Mouse (Mus musculus) ovary, postnatal 36 days (tissue): ENCODE measurements around the gene Slc13a5.
A peak's percentile ranks its signal among the peaks of the same experiment; 100 is the strongest.

Experiments used
- DNase-seq: peaks from one replicate; pipeline ENCODE4 v3.0.0; 2022; ENCODE audit warnings: low spot score, mixed read lengths

Slc13a5 gene

GRCm38 (mm10) chr11:72265483-72265882 lies 1.5 kb downstream of the Slc13a5 start:
- DNase-seq, result peak; percentile 42

GRCm38 (mm10) chr11:72256441-72256840 lies 10.6 kb downstream of the Slc13a5 start:
- DNase-seq, result no peak

GRCm38 (mm10) chr11:72255629-72256028 lies 11.4 kb downstream of the Slc13a5 start:
- DNase-seq, result no peak

DNA sequence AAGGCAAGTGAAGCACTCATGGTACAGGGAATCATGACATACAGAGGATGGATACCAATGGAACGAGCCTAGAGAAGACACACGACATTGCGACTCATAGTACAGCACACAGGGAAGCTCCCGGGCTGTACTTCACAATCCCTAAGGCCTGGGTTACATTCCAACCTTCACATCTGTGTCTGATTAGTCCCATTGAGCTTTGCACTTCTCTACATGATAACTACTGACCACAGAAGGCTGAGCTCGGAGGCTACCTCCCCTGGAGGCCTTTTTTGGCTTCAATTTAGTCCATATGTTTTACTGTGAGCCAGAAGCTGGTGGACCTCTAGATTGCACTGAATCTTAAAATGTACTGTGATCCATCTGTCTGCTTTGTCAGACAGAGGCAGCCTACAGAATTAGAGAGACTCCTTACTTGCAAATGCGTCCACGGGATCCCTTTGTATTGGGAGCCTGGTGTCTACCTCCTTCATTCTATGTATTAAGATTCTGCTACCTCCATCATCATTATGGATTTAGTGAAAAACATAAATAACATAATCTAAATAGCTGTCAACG lies 21.7 kb downstream of the Slc13a5 start:
- no peak for DNase-seq

- no peak for DNase-seq
Measured at GRCm38 (mm10) chr11:72240062-72240860, 26.8 kb downstream of the Slc13a5 start.

GRCm38 (mm10) chr11:72234013-72234412 lies 33.0 kb downstream of the Slc13a5 start:
- DNase-seq, result peak; percentile 38

DNA sequence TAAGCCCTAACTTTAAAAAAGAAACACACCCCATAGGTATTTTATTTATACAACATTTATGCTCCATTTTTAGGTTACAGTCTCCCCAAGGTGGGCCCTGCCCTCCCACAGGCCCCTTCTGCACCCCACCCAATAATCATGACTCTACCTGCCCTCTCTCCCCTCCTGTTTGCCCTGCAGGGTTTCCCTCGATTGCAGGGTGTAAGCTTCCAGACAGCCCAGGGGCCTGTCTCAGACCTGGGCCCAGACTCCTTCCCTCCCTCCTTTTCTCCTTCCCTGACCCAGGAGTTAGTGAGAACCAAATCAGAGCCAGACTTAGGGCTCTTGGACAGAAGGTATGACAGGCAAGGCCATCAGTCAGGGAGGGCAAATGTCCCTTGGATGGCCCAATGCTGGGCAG lies 34.0 kb downstream of the Slc13a5 start:
- no peak for DNase-seq

DNA sequence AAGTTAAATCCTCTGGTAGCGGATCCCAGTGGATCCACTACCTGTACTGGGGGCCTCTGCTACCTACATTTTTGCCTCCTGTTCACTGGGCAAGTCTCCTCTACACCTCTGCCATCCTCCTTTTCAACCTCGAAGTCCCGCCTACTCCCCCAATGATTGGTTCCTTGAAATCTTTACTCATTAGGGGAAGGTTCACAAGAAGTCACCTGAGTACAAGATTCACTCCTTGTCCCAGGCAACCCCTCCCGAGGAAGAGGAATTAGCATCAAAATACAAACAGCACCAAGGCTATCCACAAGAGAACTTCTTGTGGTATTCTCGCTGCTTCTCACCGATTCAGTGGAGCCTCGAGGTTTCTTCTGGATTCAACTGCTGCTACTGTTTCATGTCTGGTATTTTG lies 35.0 kb downstream of the Slc13a5 start:
- DNase-seq, result no peak

DNA sequence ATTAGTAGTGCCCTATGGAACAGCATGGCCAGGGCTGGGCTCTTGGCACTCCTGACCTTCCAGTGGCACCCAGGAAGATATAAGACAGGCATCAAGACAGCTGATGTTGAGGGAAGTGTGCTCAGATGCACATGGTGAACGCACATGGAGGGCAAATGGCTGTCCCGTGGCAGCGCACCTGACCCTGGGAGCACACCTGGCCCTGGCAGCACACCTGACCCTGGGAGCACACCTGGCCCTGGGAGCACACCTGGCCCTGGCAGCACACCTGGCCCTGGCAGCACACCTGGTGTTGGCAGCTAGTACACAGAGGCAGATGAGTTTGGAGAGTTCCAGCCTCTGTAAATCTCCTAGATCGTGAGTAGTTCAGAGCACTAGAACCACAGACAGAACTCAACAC lies 38.5 kb downstream of the Slc13a5 start:
- no peak for DNase-seq

- DNase-seq, result no peak
Measured at GRCm38 (mm10) chr11:72226901-72227300, 40.1 kb downstream of the Slc13a5 start.

- DNase-seq, result no peak
Measured at GRCm38 (mm10) chr11:72226020-72226791, 40.8 kb downstream of the Slc13a5 start.

GRCm38 (mm10) chr11:72224865-72225264 lies 42.2 kb downstream of the Slc13a5 start:
- DNase-seq, result peak; percentile 74

- no peak for DNase-seq
Measured at GRCm38 (mm10) chr11:72223414-72223813, 43.6 kb downstream of the Slc13a5 start.

DNA sequence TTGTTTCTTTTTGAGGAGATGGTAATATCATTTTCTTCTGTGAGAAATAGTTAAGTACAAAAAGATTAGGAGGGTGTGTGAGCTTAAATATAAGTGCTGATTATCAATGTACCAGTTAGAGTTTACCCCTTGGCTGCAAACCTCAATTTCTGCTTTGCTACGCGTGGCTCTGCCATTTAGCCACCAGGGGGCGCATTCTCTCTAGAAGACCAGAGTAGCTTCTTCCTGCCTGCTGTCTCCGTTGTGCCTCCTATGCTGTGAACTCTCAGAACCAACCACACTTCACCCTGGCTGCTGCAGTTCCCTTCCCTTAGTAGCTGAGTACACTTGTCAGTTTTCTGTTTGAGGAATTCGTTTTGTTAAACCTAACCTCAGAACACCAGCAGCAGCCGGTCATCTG lies 45.7 kb downstream of the Slc13a5 start:
- DNase-seq, result peak; percentile 50

DNA sequence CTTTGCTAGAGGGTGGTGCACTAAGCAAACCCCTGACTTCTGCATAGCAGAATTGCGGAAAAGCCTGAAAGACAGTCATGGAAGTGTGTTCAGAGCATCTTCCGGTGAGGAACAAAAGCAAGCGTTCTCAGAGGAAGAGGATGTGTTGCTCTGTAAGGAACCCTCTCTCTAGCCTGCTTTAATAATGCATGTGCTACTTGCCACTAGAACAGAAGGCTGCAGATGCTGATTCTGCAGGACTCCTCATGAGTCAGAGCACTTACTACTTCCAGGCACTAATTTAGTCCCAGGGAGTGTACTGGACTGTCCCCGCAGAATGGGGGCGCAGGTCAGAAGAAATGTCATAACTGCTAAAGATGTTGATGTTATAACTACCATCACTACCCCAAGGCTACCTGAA lies 49.9 kb downstream of the Slc13a5 start:
- DNase-seq, result no peak

- peak; percentile 76 for DNase-seq
Measured at GRCm38 (mm10) chr11:72215410-72215797, 51.6 kb downstream of the Slc13a5 start, which contains the start of gene Med31. Gene Med31 (minus strand): TSS chr11:72215592.

DNA sequence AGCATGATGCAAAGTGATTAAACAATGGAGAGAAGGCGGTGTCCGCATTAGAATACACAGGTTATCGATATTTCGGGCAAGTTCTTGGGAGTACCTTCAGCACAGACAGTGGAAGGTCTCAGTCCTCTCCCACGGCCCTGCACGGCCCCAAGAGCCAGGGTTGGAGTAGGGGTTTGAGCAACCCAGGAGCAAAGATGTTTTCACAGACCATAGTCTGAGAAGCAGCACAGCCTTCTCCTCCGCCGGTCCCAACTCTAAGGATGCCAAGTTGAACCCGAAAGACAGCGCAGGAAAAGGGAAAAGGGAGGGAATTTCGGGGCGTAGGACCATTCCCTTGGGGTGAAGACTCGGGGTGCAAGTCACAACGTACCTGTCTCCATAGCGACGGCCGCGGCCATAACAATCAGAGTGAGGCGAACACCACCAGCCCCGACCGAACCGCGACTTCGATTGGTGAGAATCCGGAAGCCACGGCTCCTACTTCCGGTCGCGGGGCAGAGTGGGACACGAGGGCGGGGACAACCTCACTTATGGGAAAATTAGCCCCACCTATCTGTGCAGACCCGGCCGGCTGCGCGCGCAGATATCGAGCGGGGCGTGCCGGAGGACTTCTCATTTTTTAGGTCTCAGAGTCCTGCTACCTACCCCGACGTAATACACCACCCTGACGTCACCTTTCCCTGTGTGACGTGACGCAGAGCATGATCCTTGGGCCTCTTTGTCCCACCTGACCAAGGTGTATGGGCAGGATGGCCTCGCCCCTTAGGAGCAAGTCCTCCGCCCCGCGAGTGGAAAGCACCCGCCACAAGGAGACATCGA lies 52.2 kb downstream of the Slc13a5 start:
- DNase-seq, result peak; percentile 92

- no peak for DNase-seq
Measured at GRCm38 (mm10) chr11:72207834-72208377, 59.1 kb downstream of the Slc13a5 start.

DNA sequence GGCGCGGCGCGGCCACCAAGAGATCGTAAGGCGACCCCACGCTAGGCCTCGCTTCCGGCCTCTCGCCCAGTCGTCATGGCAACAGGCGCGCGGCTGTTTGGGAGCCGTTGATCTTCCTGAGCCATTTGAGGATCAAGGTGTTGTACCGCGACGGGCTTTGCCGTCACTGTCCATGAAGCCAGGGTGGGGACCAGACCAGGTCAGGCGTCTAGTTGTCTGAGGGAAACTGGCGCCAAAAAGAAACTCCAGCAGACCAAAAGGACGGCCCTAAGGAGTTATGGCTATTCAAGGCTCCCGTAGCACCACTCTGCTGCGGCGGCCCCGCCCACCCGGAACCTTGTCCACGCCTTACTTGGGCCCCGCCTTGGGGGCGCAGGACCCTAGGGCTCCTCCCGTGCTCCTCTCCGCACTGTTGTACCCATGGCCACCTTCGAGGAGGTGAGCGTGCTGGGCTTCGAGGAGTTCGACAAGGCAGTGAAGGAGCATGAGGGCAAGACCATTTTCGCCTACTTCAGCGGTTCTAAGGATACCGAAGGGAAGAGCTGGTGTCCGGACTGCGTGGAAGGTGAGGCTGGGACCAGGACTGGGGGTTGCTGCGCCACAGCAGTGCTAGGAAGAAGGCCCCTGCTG lies 59.7 kb downstream of the Slc13a5 start, which contains the start of the genes 4933427D14Rik and Txndc17:
Gene 4933427D14Rik (minus strand): TSS at position 256 of the 630 bp plus-strand sequence.
Gene Txndc17 (plus strand): TSS at position 344 of the 630 bp plus-strand sequence.
- peak; percentile 88 for DNase-seq

GRCm38 (mm10) chr11:72206341-72207203 lies 60.5 kb downstream of the Slc13a5 start, which contains the start of gene Gm43951:
Gene Gm43951 (minus strand): TSS chr11:72206840.
- DNase-seq, result peak; percentile 33
